Mouse (Mus musculus): Measurements from ENCODE around the gene Tacr2.

The Tacr2 gene

GRCm38 (mm10) chr10:62252000-62252488 is at the start of gene Tacr2:
TSS of gene Tacr2 (plus strand) at chr10:62252438.
- CTCF ChIA-PET = no interaction called here

GRCm38 (mm10) chr10:62202574-62202973 is 49.7 kb upstream of the Tacr2 start:
- CTCF ChIA-PET = no interaction called here

GRCm38 (mm10) chr10:62208241-62208896 is 43.9 kb upstream of the Tacr2 start:
- CTCF ChIA-PET = no interaction called here

DNA sequence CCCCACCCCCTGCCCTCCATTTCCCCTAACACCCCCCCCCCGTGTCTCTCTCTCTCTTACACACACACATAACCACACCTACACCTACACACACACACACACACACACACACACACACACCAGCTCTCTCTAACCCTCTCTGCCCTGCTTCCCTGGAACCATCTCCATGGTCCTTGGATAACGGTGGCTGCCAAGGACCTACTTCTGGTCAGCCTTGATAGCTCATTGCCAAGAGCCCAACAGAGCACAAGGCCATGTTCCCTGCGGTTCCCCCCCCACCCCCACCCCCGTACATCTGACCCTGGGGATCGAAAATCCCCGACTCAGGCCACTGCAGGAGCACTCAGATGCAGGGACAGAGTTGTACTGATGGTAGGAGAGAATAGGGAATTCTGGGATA is 40.9 kb upstream of the Tacr2 start:
- CTCF ChIA-PET = no interaction called here

DNA sequence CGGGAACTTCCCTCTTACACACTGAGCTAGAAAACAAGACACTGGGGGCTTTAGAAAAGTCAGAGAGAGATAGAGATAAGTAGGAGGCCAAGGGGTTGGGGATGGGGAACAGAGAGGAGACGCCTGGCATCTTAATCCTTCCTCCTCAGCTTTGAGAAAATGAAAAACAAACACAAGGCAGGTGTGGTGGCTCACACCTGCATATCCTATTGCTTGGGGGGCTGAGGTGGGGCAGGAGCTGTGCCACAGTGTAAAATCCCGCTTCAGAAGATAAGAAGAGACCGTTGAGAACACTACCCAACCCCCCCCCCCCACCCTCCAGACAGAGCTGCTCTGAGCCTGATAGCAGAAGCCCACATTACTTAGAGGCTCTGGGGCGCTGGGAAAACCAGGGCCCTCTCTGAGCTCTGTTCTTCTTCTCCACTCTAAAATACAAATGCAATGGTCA is 37.0 kb upstream of the Tacr2 start:
- CTCF ChIA-PET = interaction anchor here (1.1 kb wide), 1 partner anchor 12 kb away, joined by 3 read pairs; no protein-coding TSS in a partner anchor

DNA sequence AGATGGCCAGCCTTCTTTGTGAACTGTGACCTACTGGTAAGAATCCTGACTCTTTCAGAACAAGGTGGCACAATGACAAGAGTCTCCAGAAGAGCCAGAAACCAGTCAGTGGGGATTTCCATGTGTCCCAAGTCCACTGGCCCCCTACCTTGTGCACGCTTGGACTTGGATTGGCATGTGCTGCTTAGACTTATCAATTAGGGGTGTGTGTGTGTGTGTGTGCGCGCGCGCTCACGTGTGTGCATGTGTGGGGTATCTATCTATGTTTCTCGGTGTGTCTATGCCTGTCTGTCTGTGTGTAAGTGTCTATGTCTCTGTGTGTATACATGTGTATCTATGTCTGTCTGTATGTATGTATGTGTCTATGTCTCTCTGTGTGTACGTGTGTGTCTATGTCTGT is 36.6 kb upstream of the Tacr2 start:
- CTCF ChIA-PET = interaction anchor here (1.1 kb wide), 1 partner anchor 12 kb away, joined by 3 read pairs; no protein-coding TSS in a partner anchor

DNA sequence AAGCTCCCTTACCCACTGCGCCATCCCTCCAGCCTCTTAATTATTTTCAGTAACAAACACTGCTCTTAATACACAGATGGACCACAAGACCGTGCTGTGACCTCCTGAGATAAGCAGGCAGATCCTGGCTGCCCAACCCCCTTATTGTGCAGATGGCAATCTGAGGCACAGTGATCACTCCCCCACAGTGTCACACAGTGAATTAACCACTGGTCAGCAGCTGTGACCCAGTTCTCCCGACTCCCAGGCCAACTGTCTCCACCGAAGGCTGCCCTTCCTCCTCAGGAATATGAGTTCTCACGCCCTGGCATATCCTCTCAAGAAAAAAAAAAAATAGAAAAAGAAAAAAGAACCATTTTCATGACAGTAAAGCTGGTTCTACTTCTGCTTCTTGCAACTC is 35.6 kb upstream of the Tacr2 start:
- CTCF ChIA-PET = no interaction called here

DNA sequence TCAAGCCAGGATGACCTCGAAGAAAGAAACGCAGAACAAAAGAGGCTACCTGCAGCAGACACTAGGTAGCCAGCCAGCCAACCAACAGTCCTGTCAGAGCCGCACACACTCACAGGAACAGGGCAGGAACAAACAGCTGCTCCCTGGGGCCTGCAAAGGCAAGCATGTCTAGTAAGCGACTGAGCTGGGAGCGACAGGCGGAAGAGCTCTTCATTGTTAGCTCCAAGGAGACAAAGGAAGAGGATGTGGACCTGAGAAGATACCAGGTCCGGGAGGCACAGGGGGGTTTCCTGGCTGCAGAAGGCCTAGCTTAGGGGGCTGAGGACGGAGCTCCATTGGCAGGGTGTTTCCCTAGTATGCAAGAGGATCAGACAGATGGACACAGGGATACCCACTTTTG is 35.0 kb upstream of the Tacr2 start:
- CTCF ChIA-PET = no interaction called here

- CTCF ChIA-PET = no interaction called here
Measured at GRCm38 (mm10) chr10:62218044-62218788, 34.0 kb upstream of the Tacr2 start.

GRCm38 (mm10) chr10:62218789-62219172 is 33.5 kb upstream of the Tacr2 start:
- CTCF ChIA-PET = no interaction called here

- CTCF ChIA-PET = no interaction called here
Measured at GRCm38 (mm10) chr10:62220732-62221514, 31.3 kb upstream of the Tacr2 start.

- CTCF ChIA-PET = no interaction called here
Measured at GRCm38 (mm10) chr10:62221647-62222046, 30.6 kb upstream of the Tacr2 start.

GRCm38 (mm10) chr10:62222777-62223176 is 29.5 kb upstream of the Tacr2 start:
- CTCF ChIA-PET = no interaction called here

GRCm38 (mm10) chr10:62224231-62224630 is 28.0 kb upstream of the Tacr2 start:
- CTCF ChIA-PET = no interaction called here

GRCm38 (mm10) chr10:62225839-62226238 is 26.4 kb upstream of the Tacr2 start:
- CTCF ChIA-PET = no interaction called here

- CTCF ChIA-PET = no interaction called here
Measured at GRCm38 (mm10) chr10:62228126-62228525, 24.1 kb upstream of the Tacr2 start.

DNA sequence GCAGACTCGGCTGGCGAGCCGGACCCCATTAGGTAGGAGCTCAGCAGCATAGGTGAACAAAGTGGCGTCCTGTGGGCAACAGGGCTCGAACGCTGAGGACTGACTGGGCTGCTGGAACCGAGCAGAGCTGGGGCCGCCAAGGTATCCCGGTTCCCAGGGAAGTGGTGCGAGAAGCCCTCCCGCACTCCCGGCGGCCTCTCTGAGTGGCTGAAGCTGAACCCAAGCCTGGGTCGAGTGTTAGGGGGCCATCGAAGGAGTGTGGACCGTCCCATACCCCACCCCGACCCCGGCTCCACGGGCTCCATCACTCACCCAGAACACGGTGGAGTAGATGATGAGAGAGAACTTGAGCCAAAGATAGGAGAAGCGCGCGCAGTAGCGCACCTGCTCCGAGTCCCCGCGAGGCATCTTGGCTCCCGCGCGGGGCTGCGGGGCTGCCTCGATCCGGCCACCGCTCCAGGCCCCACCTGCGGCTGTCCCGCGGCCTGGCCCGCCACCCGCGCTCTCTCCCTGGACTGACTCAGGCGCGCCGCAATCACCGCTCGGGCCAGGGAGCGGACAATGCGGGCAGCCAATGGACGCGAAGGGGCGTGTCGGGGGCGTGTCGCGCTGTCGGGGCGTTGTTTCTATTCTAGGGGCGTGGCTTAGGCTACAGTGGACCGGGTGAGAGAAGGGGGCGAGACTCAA is 21.4 kb upstream of the Tacr2 start, which contains the start of gene Tspan15:
Gene Tspan15 (minus strand): TSS at position 544 of the 687 bp plus-strand sequence.
- CTCF ChIA-PET = no interaction called here

DNA sequence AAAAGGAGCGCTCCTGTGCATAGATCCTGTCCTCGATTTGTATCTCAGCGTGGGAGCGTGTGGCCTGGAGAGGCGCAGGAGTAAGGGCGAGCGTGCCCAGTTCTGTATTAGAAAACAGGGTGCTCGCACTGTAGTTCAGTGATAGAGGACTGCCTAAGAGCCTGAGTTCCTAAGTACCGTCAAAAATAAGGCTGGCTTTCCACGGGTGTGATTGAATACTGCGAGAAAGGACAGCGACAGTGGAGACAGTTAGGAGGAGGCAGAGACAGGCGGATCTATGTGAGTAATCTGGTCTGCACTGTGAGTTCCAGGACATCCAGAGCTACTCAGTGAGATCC is 20.9 kb upstream of the Tacr2 start:
- CTCF ChIA-PET = no interaction called here

DNA sequence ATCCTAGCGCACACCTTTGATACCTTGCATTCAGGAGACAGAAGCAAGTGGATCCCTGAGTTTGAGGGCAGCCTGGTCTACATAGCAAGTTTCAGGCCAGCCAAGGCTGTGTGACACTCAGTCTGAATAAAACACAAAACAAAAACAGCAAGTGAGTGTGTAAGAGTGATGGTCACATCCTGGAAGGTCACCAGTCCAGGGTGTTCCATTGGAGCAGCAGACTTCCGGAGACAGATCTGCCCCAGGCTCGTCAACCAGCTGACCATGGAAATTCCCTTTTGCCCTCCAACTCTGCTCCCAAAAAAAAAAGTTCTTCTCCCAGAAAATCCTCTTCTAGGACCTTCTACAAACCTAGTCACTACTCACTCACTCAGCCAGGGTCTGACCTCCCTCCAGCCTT is 20.4 kb upstream of the Tacr2 start:
- CTCF ChIA-PET = no interaction called here

DNA sequence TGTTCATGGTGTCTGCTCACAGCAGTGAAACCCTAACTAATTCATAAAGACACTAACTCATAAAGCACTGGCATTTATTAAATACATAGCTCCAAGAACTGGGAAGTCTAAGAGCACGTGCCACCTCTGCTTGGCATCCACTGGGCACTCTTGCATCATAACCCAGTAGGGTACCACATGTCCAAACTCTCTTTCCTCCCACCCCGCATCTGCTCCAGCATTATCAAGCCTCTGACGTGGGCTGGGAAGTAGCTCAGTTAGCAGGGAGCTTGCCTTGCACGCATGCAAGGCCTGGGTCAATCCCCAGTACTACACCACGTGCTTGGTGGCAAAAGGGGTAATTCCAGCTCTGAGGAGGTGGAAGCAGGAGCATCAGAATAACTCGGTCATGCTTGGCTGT is 16.1 kb upstream of the Tacr2 start:
- CTCF ChIA-PET = no interaction called here

DNA sequence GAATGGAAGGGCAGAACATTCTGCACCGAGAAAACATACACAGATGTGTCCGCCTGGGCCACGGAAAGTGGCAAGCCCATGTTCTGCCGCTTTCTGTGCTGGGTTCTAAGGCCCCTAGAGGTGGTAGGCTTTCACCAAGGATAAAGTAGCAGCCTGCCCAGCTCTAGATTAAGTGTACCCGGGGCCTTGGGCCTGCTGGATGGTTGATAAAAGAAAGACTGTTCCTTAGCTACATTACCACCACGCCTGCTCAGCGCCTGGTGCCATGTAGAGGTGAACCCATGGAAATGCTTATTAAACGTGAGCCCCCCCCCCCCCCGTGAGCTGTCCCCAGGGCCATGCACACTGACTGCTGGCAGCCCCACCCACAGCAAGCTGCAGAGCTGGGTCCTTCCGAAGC is 15.0 kb upstream of the Tacr2 start:
- CTCF ChIA-PET = interaction anchor here (0.6 kb wide), 1 partner anchor 55 kb away, joined by 6 read pairs; no protein-coding TSS in a partner anchor

DNA sequence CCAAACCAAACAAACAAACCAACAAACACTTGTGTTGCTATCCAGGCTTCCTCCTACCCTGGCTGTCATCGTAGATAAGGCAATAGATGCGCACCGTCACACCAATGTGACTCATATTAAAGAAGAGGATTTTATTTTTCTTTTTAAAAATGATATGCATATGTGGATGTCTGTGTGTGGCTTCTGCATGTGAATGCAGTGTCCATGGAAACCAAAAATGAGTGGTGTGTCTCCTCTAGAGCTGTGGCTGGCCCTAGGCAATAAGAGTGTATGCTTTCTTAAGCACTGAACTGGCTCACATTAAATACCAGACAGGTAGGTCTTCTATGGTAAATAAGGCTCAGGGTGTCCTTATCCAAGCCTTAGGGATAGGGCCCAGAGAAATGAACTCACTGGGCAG is 13.6 kb upstream of the Tacr2 start:
- CTCF ChIA-PET = no interaction called here
